Mouse (Mus musculus): ENCODE measurements around the gene Prr29. TPM values are rescaled to one million over a fixed set of nuclear protein-coding genes. Genes with fewer than 3 reads are reported as not detected.
A peak's percentile ranks its signal among the peaks of the same experiment; 100 is the strongest.
"Not testable (repeated sequence)": the region's sequence is repeated elsewhere in the genome, so short reads cannot be mapped to it uniquely, and the experiment has no call there.

Prr29 gene
- total RNA-seq, 2 experiments from 2014 or later: not detected

DNA sequence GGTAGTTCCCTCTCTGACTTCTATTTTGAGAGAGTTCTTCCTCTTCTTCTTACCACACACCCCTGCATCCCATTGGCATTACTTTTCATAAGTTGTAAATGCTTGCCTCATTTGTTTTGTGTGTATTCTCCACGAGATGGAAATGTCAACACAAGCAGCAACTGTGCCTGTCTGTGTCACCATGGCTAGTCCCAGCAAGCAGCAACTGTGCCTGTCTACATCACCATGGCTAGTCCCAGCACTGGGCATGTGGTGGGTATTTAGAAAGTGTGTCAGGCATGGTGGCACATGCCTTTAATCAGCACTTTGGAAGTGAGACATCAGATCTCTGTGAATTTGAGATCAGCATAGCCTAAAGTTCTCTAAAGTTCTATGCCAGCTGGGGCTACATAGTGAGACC lies 11.1 kb upstream of the Prr29 start:
- DNase-seq (ENCODE audit: low spot score in 2 of 2): no peak

DNA sequence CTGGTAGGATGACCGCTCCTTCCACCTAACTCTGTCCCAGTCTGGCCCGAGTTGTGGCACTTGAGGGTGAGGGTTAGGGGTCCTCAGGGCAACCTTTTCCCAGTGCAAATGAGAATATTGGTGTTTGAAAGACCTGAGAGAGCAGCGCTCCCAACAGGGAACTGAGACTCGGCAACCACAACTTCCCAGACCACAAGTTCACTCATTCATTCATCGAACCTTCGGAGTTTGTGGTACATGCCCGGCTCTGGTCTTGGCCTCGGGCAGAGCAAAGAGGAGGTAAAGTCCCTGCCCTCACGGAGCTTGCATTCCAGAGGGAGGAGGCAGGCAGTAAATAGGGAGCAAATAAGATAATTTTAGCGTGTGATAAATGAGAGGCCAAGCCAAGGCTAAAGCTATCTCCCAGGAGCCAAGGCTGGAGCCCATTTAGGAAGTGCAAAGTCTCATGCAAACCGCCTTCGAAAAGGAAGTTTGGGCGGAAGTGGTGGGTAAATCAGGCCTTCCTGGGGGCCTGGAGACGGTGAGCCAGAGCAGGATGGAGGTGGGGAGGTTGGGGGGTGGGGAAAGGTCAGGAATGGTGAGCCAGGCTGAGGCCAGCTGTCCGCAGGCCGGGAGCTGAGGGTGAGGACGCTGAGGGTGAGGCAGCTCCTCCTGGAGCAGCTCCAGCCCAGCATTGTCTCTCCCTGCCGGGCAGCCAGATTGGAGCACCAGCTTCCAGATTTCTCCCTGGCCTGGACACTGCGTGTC lies 9.7 kb upstream of the Prr29 start:
- DNase-seq (ENCODE audit: low spot score in 2 of 2): no peak

DNA sequence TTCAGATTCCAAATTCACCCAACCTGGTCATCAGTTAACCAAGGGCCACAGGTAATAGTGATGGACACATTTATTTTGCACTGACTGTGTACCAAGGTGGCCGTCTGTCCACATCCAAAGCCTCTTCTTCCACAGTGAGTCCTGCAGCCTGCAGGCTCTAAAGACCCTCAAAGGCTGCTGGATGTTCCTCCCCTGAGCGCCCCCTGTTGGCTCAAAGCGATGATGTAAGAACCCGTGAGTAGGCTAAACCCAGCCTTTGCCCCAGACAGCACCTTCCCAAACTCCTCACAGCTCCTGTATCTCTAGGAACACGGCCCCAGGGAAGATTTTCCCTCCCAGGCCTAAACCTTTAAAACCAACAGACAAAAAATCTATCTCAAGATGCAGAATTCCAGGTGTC lies 5.9 kb upstream of the Prr29 start:
- DNase-seq (ENCODE audit: low spot score in 2 of 2): no peak

DNA sequence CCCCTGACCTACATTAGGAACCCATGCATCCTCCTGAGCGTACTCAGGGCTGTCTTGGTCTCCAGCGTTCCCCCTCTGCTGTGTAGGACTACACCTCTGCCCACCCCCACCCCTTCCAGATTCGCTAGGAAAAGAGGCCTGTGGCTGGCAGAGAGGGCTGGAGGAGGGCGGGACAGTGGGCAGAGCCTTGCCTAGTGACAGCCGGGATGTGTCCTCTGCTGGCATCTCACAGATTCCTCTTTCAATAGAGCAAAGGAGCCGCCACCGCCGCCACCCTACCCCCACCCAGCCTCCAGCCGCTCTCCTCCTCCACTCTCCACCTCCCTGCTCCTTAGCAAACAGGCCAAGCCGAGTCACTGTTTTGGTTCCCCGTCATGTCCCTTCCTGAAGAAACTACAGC lies 560 bp upstream of the Prr29 start:
- no peak for DNase-seq (ENCODE audit: low spot score in 2 of 2)

DNA sequence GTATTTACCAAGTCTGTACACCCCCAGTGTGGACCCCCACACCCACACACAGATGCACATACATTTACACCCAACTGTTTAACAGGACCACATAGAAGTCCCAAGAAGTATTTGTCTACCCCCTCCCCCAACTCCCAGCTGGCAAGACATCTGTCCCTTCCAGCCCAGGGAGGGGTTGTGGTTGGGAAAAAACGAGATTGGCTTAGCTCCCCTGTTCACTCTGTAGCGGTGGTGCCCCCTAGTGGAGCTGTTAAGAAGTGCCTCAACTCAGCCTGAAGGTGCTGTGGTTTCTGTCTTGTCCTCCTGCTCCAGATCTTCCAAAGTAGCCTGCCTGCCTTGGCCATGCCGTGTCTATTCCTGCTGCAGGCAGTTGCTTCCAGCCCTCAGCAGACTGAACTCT lies 1.0 kb downstream of the Prr29 start:
- peak; percentile 66 to 73 for DNase-seq (ENCODE audit: low spot score in 2 of 2)

DNA sequence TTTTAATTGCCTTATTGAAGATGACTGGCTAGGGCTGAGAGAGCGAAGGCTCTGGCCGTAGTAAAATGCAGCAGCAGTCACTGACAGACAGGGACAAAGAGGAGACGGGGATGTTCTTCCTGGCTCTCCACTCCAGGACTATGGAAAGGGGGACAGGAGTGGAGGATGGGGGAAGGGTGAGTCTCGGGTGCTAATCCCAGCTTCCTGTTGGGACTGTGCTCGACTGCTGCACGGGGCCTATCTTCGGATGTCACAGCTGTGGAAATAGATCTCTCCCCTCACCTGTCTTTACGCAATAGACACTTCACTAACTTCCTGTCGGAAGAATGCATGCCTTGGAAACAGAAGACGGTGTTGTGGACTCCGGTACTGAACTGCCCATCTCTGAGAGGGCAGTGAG lies 8.7 kb downstream of the Prr29 start:
- no peak for DNase-seq (ENCODE audit: low spot score in 2 of 2)

DNA sequence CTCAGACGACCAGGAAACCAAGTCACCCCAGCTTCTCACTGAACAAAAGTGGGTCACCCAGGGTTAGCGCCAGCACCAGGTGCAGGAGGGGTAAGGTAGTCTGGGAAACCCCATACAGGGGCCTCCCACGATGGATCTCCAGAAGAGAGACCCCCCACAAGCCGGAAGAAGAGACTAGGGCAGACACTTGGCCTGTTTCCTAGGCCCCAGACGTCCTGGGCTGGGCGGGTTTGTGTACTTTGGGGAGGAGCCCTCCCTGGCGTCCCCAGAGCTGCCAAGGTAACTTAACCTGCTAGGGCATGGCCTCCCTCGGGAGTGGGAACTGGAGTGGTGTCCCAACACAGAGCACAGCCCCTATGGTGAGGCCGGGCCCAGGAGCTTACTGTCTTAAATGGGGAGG lies 9.3 kb downstream of the Prr29 start:
- DNase-seq (ENCODE audit: low spot score in 2 of 2): no peak

DNA sequence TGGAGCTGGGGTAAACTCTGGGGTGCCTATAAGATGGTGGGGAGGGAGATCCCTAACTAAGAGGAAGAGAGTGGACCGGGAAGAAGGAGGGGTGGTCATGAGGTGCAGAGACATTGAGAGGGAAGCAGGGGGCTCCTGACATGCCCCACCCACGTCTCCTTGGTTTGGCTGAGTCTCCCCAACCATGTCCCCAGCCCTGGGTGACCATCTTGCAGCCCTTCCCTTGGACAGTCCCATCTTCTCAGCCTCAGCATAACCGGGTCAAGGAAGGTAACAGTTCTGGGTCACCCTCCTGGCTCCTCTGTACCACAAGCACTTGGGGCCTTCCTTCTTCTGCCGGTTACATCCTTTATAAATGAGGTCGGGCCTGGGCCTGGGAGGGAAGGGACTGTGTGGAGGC lies 9.7 kb downstream of the Prr29 start:
- no peak for DNase-seq (ENCODE audit: low spot score in 2 of 2)

DNA sequence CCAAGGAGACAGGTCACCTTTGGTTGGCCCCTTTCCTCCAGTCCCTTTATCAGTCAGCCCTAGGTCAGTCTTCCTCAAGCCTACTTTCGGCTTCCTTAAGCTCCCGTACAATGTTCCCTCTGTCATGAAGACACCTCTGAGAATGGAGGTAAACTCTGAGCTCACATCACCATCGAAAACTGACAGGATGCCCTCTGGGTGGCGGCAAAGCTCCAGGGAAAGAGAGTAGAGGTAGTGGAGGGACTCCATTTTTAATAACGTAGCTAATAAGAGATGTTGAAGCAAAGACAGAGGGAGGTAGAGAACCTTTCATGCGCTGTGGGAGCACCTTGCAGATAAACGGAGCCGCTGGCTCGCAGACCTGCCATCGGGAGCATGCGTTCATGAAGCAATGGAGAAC lies 15.7 kb downstream of the Prr29 start:
- no peak for DNase-seq (ENCODE audit: low spot score in 2 of 2)

DNA sequence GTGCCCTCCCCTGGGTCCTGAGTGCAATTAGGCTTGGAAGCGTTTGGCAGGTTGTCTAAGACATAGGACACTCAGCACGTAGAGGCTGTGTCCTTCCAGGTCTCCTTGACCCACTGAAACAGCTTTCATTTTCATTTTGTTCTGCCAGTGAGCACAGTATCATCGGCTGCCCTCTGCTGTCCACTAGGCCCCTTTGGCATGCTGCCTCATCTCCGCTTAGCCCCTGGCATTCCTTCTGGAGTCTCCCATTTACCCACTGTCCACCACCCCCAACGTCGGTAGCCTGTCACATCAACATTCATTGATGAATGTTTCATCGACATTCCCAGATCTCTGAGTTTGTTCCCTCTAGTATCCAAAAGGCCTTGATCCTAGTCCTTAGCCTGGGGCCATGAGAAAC lies 16.6 kb downstream of the Prr29 start:
- DNase-seq (ENCODE audit: low spot score in 2 of 2): no peak

DNA sequence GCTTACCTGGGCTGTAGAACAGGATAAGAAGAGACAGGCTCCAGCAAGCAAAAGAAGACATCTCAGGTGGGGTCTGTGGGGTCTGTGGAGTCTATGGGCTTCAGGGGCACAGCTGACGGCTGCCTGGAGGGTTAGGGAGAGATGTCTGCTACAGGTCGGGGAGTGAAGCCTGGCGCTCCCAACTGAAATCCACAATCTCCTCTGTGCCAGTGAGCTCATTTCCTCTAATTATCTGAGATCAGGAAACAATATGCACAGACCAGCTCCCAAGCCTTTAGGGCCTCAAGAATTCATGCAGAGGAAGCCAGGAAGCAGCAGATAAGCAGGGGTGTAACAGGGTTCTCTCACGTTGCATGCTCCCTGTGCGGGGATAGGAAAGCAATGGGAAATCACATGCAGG lies 17.2 kb downstream of the Prr29 start:
- DNase-seq (ENCODE audit: low spot score in 2 of 2): no peak

DNA sequence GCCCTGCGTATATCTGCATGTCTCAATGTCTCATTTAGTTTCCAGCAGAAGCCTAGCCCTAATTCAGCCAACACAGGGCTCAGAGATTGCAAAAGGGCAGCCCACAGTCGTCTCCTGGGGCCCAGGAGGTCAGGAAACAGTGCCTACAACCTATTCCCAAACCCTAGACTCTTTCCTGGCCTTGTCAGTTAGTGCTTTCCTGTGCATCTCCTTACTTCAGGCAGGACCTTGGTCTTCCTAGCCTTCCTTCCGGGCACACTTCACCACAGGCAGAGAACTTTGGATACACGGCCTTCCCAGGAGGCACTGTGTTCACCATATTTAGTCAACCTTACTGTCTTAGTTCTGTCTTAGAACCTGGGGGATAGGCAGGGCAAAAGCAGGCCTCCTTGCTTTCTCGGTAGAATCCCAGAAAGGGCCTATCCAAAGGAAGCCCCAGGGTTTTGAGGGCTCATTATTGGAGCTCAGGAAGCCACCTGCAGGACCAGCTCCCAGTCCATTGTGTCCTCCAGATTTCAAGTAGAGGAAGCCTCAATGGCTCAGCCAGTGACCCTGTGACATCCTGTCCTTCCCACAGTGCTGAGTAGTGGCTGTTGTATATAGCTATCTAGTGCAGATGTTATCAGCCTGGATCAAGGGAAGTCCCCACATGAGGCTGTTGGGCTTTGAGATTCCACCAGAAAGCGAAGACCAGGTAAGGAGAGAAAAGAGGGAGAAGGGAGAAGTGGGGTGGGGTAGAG lies 17.9 kb downstream of the Prr29 start:
- no peak for DNase-seq (ENCODE audit: low spot score in 2 of 2)

DNA sequence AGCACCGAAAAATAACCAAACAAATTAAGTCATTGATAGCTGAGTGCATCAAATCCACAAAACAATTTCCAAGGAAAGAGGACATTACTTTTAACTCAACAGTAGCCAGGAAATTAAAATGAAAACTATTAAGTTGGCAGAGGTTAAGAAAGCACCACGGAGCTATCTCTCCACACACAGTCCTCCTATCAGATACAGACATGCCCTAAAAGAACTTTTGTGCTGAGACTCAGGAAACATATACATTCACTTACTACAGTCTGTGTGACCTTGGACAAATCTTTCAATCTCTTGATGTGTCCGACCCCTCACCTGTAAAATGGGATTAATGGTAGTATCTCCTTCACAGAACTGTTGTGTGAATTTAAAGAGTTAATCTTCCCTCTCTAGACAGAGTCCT lies 21.1 kb downstream of the Prr29 start:
- DNase-seq (ENCODE audit: low spot score in 2 of 2): no peak

DNA sequence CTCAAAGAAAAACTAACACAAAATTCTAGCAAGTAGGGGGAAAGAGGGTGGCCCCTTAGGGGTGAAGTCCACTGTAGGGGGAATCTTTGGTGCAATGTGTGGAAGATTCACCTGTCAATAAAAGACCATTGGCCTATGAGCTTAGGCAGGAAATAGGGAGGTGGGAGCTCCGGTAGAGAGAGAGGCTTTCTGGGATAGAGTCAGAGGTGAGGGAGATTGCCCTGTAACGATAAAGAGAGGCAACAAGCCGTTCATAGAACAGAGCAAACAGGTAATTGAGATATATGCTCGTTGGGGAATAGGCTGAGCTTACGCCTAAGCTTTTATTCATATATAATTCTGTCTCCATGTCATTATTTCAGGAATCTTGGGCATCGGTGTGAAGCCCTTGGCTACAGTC lies 21.7 kb downstream of the Prr29 start:
- DNase-seq (ENCODE audit: low spot score in 2 of 2): no peak

DNA sequence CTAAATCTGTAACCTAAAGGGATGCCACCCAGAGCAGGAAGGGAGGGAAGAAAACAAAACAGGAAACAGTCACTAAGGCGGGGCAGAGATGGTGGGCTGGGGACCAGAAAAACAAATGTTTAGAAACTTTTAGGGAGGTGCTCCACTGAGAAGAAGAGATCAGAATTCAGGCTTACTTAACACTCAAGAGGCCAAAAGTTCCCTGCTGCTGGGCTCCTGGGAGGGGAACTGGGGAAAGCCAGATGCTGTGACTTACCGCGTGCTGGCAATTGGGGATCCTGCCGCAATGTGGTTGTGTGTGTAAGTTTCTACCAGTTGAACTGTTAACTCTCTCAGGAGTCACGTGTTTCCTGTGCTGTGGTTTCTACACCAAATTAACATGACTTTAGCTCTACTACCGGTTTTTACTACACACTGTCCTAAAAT lies 22.5 kb downstream of the Prr29 start, which contains the start of gene Icam2:
Icam2 (minus strand) TSS at position 285 of the 426 bp plus-strand sequence.
- DNase-seq (ENCODE audit: low spot score in 2 of 2): no peak

DNA sequence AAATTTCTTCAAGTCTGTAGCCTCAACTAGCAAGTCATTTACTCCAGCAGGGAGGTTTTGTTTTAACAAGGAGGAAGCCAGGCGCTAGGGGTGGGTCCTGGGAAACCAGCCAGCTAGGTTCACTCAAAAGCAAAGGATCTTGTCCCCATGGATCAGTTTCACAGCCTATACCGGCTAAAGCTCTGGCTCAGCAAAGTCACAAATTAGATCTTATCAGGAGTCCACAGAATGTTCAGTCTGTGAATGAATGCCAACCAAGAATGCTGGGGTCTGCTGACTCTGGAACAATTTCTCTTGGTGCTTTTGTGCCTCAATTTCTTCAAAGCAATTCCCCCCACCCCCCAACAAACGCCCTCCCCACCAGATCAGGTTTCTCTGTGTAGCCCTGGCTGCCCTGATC lies 24.3 kb downstream of the Prr29 start:
- DNase-seq (ENCODE audit: low spot score in 2 of 2): no peak

DNA sequence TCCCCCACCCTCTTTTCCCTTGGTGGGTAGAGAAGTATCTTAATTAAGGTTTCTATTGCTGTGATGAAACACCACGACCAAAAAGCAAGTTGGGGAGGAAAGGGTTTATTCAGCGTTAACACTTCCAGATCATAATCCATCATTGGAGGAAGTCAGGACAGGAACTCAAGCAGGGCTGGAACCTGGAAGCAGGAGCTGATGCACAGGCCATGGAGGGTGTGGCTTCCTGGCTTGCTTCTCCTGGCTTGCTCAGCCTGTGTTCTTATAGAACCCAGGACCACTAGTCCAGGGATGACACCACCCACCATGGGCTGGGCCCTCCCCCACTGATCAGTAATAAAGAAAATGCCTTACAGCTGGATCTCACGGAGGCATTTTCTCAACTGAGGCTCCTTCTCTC lies 25.5 kb downstream of the Prr29 start:
- no peak for DNase-seq (ENCODE audit: low spot score in 2 of 2)

DNA sequence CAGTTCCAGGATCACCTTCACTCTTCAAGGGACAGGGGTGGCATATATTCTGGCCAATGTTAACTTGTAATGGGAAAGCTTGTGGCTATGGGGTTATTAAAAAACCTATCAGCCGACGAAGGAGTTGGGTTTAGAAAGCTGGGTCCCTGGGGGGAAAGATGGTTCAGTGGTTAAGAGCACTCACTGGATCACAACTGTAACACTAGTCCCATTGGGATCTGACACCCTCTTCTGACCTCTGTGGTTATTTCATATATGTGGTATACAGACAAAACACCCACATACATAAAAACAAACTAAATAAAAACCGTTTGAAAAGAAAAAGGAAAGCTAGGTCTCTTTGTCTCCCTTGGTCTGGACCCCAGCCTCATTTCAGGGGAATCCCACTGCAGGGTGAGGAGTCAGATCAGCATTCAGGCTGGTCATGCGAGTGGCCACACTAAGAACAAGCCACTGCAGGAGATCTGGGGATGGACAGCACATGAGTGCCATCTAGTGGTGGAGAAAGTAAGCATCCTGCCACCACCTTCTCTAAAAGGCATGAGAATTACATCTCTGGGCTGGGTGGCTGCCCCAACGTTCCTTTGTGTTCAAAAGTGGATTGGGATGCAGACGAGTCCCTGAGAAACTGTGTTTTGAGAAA lies 26.4 kb downstream of the Prr29 start:
- peak in 1 of 2 experiments; percentile 40 for DNase-seq (ENCODE audit: low spot score in 2 of 2)

DNA sequence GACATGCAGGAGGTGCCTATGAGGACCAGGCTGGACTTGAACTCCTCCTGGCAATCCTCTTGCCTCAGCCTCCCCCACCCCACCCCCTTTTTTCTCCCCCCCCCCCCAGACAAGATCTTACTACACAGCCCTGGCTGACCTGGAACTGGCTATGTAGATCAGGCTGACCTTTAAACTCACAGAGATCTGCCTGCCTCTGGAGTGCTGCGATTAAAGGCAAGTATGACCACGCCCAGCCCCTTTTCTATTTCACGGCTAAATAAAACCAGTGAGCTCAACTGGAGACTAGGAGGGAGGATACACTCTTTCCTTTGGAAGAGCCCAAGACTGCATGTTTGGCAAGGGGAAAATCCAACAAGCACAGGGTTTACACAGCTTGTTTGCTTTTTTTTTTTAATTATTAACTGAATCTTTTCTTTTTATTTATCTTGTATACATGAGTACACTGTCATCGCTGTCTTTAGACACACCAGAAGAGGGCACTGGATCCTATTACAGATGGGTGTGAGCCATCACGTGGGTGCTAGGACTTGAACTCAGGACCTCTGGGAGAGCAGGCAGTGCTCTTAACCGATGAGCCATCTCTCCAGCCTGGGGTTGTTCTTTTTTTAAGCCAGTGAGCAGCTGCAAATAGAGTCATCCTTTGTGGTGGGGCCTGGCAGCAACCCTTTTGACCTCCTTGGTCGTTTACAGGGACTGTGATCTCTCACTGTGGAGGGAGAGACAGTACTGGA lies 27.5 kb downstream of the Prr29 start:
- DNase-seq (ENCODE audit: low spot score in 2 of 2): no peak

DNA sequence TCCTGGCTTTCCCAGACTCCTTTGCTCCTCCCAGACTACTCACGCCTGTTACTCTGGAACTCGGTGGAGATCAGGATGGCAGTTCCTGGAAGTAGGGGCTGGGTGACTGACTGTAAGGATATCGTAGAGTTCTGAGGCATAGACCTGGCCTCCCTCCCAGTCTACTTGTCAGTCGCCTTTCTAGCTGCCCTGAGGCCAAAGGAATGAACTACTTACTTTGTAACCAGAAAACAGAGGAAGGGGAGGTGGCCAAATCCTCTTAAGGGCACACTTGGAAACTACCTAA lies 28.0 kb downstream of the Prr29 start:
- no peak for DNase-seq (ENCODE audit: low spot score in 2 of 2)

DNA sequence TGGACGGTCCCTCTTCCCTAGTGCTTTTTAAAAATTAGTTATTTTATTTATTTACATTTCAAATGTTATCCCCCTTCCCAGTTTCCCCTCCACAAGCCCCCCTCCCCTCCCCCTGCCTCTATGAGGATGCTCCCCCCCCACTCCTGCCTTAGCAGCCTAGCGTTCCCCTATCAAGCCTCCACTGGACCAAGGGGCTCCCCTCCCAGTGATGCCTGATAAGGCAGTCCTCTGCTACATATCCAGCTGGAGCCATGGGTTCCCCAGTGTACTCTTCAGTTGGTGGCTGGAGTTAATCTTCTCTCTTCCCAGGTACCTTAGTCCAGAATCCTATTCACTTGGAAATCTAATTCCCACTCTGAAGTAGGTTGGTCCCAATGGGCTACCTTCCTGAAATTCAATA lies 28.8 kb downstream of the Prr29 start:
- not testable (repeated sequence) for DNase-seq (ENCODE audit: low spot score in 2 of 2)

DNA sequence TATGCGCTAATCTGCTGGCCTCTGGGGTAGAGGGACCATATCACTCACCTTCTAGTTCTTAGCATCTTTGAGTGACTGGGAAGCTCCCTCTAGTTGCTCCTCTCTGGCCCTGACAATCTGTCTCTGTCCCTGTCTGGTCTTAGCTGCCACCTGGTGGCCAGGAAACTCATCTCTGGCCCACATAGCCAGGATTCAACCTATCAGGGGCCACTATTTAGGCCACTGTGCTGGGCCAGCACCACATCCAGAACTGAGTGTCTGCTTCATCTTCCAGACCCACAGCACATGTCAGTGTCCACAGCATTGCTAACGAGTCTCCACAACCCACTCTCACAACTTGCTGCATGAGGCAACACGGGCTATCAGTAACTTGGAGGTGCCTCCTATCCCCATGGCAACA lies 32.4 kb downstream of the Prr29 start:
- DNase-seq (ENCODE audit: low spot score in 2 of 2): no peak
